Mouse (Mus musculus) gastrocnemius, adult 2 months (tissue): ENCODE measurements around the gene Fabp7. TPM values are rescaled to one million over a fixed set of nuclear protein-coding genes. Genes with fewer than 3 reads are reported as not detected.
A peak's percentile ranks its signal among the peaks of the same experiment; 100 is the strongest.

Experiments used
- DNase-seq: peaks from one replicate; pipeline ENCODE4 v3.0.0; 2022
- H3K27ac ChIP-seq: fragments of 200-600 bp; 2 replicates; pipeline ENCODE4 v1.8.1; 2022; ENCODE audit warnings: mild to moderate bottlenecking
- H3K4me3 ChIP-seq: fragments of 200-600 bp; 2 replicates; pipeline ENCODE4 v1.8.1; 2022; ENCODE audit warnings: mild to moderate bottlenecking, moderate library complexity
- CTCF ChIP-seq: fragments of 200-600 bp; IDR thresholded peaks from 2 replicates; pipeline ENCODE4 v1.8.1; 2022; ENCODE audit warnings: antibody characterized with exemption, mild to moderate bottlenecking, moderate library complexity
- intact Hi-C: fragments of 180-260 bp; cut with DNase I; formaldehyde crosslinking; loops from one replicate; pipeline ENCODE4 v1.15.1; 2025
- long read RNA-seq, 2 experiments: library from polyadenylated mRNA; stranded (forward); transcript quantifications; one replicate each; pipeline ENCODE4 v2.0.0; 2021
- total RNA-seq, 2 experiments: library from RNA; stranded (reverse); gene quantifications; 2 replicates each; pipeline ENCODE4 v1.2.3; 2021

Fabp7 gene
- total RNA-seq, result not detected
- long read RNA-seq, experiment 1, result 0 reads
- long read RNA-seq, experiment 2, result 0 reads

- Histone ChIP-seq H3K27ac (no peak within 1 kb of the TSS), H3K4me3 (no peak within 1 kb of the TSS)
- no peak for DNase-seq
- intact Hi-C loops, result no loop called here
- TF ChIP-seq CTCF, result no peak
Measured at GRCm38 (mm10) chr10:57784876-57785150, at the start of gene Fabp7. Fabp7 (plus strand) TSS chr10:57784881.

GRCm38 (mm10) chr10:57740733-57741132, 43.9 kb upstream of the Fabp7 start:
- Histone ChIP-seq H3K4me3 (no peak overlapping the region), H3K27ac (no peak overlapping the region)
- no peak for TF ChIP-seq CTCF
- intact Hi-C loops, result loop anchor here (5.0 kb wide), 1 partner anchor 92 kb away; no protein-coding TSS in a partner anchor
- no peak for DNase-seq

DNA sequence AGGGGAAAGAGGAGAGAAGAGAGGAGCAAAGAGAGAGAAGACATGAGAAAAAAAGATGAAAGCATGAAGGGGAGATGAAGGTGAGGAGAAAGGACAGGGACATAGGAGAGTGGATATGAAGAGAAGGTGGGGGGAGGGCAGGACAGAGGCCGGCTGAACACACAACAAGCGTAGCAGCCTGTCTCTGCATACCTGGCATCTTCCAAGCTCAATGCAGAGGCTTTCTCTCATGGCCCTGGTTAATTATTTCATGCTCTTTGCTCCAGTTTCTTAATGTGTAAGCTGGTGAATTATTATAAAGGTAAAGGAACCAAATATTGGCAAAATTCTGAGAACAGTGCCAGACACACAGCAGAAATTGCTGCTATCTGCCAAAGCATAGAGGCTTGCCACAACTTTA, 43.3 kb upstream of the Fabp7 start:
- intact Hi-C loops, result loop anchor here (5.0 kb wide), 1 partner anchor 91 kb away; no protein-coding TSS in a partner anchor
- DNase-seq, result no peak
- no peak overlapping the region for H3K4me3 ChIP-seq
- no peak for TF ChIP-seq CTCF
- H3K27ac ChIP-seq, result no peak overlapping the region

GRCm38 (mm10) chr10:57743045-57743444, 41.6 kb upstream of the Fabp7 start:
- no peak overlapping the region for H3K27ac ChIP-seq
- no peak for DNase-seq
- no peak overlapping the region for H3K4me3 ChIP-seq
- intact Hi-C loops, result loop anchor here (1.0 to 5.0 kb wide), 3 partner anchors 52 to 98 kb away; partner anchors contain the start of gene Smpdl3a
- no peak for TF ChIP-seq CTCF

- Histone ChIP-seq H3K27ac (no peak overlapping the region), H3K4me3 (peak overlapping the region; percentile 72)
- intact Hi-C loops, result loop anchor here (1.0 to 5.0 kb wide), 3 partner anchors 51 to 98 kb away; partner anchors contain the start of gene Smpdl3a
- peak; percentile 68 for TF ChIP-seq CTCF
- DNase-seq, result no peak
Measured at GRCm38 (mm10) chr10:57743606-57744016, 41.1 kb upstream of the Fabp7 start.

- intact Hi-C loops, result loop anchor here (5.0 kb wide), 1 partner anchor 88 kb away; no protein-coding TSS in a partner anchor
- H3K4me3 ChIP-seq, result no peak overlapping the region
- DNase-seq, result no peak
- H3K27ac ChIP-seq, result no peak overlapping the region
- no peak for TF ChIP-seq CTCF
Measured at GRCm38 (mm10) chr10:57744128-57744765, 40.4 kb upstream of the Fabp7 start.

GRCm38 (mm10) chr10:57745452-57745851, 39.2 kb upstream of the Fabp7 start:
- DNase-seq, result no peak
- Histone ChIP-seq H3K4me3 (no peak overlapping the region), H3K27ac (no peak overlapping the region)
- no peak for TF ChIP-seq CTCF
- intact Hi-C loops, result no loop called here

GRCm38 (mm10) chr10:57747127-57747526, 37.6 kb upstream of the Fabp7 start:
- DNase-seq, result no peak
- H3K27ac ChIP-seq, result no peak overlapping the region
- TF ChIP-seq CTCF, result no peak
- intact Hi-C loops, result no loop called here
- H3K4me3 ChIP-seq, result no peak overlapping the region

DNA sequence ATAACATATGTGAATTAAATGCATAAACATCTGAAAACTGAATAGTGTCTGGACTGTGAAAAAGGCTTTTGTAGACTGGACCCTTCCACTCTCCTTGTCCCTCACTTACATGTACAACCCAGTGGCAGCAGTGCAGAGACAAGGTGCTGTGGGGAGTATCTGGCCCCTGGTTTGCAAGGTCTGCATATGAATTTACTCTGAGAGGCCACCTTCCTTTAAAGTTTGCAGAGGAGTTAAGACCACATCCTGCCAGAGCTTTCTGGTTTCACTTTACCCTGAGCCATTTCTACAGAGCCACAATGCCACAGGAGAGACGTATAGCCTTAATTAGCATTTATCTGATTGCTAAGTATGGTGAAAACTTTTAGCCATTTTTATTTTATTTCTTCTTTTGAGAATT, 31.3 kb upstream of the Fabp7 start:
- TF ChIP-seq CTCF, result no peak
- no peak overlapping the region for H3K4me3 ChIP-seq
- intact Hi-C loops, result no loop called here
- no peak overlapping the region for H3K27ac ChIP-seq
- DNase-seq, result no peak

GRCm38 (mm10) chr10:57755201-57755736, 29.4 kb upstream of the Fabp7 start:
- intact Hi-C loops, result no loop called here
- no peak for TF ChIP-seq CTCF
- no peak for DNase-seq
- Histone ChIP-seq H3K4me3 (no peak overlapping the region), H3K27ac (no peak overlapping the region)

DNA sequence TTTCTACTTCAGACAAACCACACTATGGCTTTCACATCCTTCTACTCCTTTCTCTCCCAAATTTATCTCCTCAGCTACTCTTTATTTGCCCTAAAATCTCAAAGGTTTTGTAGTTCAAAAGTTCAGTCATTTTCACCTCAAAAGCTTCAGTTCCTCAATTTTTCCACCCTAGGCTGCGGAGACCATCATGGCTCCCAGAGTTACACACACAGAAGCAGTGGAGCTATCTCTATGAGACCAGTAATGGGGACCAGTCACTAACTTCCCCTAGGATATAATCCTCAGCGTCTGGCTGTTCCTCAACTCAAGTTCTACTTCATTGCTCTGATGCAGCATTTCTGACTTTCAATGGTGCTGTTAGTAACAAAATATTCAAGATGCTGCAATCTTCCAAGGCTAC, 25.7 kb upstream of the Fabp7 start:
- TF ChIP-seq CTCF, result no peak
- no peak for DNase-seq
- H3K27ac ChIP-seq, result no peak overlapping the region
- intact Hi-C loops, result no loop called here
- H3K4me3 ChIP-seq, result no peak overlapping the region

DNA sequence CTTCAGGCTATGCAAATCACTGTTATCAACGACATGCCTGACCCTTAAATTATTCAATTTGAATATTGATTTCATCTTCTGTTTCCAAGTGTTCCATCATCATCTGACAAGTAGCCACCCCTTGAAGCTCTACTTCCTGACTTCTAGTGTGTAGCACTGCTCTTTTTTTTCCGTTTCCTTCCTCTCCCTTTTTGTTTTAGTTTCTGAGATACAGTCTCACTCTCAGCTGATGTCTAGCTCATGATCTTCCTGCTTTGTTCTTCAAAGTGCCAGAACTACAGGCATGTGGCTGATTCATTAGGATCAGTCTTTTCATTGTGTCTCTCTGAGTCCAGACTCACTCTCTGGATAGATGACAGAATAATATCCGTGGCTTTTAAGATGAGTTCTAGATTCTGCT, 24.0 kb upstream of the Fabp7 start:
- intact Hi-C loops, result no loop called here
- no peak overlapping the region for H3K27ac ChIP-seq
- DNase-seq, result no peak
- TF ChIP-seq CTCF, result no peak
- no peak overlapping the region for H3K4me3 ChIP-seq

DNA sequence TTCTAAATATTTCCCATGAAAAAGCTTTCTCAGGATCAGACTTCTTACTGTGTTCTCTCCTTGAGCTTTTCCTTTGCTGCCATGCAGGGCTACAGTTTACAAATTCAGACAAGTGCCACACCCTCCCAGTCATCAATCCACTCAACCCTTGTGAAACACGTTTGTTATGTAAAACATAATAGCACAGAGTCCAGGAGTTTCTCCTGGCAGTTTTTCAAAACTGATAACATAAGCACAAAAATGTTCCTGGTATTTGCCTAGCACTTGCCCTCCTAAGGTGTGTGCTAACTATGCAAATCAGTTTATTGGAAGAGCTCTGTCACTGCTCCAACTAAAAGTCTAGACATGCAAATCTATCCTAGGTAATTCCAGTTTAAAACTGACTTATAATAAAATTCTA, 21.6 kb upstream of the Fabp7 start:
- intact Hi-C loops, result no loop called here
- no peak for TF ChIP-seq CTCF
- no peak overlapping the region for H3K27ac ChIP-seq
- H3K4me3 ChIP-seq, result no peak overlapping the region
- DNase-seq, result no peak
